Mouse (Mus musculus) megakaryocyte-erythroid progenitor cell, adult 5-6 weeks (primary cell): Measurements from ENCODE around the gene Eif4a3. TPM values are rescaled to one million over a fixed set of nuclear protein-coding genes. Genes with fewer than 3 reads are reported as not detected.
"Not testable (repeated sequence)": the region's sequence is repeated elsewhere in the genome, so short reads cannot be mapped to it uniquely, and the experiment has no call there.

Experiments
- ATAC-seq: replicated peaks from 2 replicates; pipeline ENCODE4 v1.8.0; 2016; ENCODE audit warnings: mild to moderate bottlenecking, inconsistent platforms; ENCODE audit not compliant: severe bottlenecking, poor library complexity, low FRiP score, low TSS enrichment
- total RNA-seq, 2 experiments: library from RNA; stranded (forward) in 1 of 2; stranded (reverse) in 1 of 2; fragments of 200-1000, 215-1000 nt in 1 of 2; fragments of >200 nt in 1 of 2; fragmentation: Nextera tagmentation in 1 of 2; gene quantifications; 2 replicates each; pipeline ENCODE4 v1.2.3; 2014 to 2017

Gene Eif4a3
- total RNA-seq, 2 experiments from 2014 or later, result 229 to 360 TPM

GRCm38 (mm10) chr11:119300986-119301385 lies 1.1 kb upstream of the Eif4a3 start:
- no peak for ATAC-seq

GRCm38 (mm10) chr11:119300246-119300935 lies 502 bp upstream of the Eif4a3 start:
- ATAC-seq, result peak; percentile 56

- no peak for ATAC-seq
Observed at GRCm38 (mm10) chr11:119298917-119299316, 972 bp downstream of the Eif4a3 start.

GRCm38 (mm10) chr11:119297996-119298395 lies 1.9 kb downstream of the Eif4a3 start:
- ATAC-seq, result no peak

- ATAC-seq, result not testable (repeated sequence)
Observed at GRCm38 (mm10) chr11:119292861-119293260, 7.0 kb downstream of the Eif4a3 start.

- no peak for ATAC-seq
Observed at GRCm38 (mm10) chr11:119287207-119287992, 12.5 kb downstream of the Eif4a3 start.

- no peak; the same call in 1 of the 2 replicates for ATAC-seq
Observed at GRCm38 (mm10) chr11:119285791-119286527, 13.9 kb downstream of the Eif4a3 start.

GRCm38 (mm10) chr11:119281030-119281429 lies 18.9 kb downstream of the Eif4a3 start:
- no peak for ATAC-seq

- peak; percentile 38 for ATAC-seq
Observed at GRCm38 (mm10) chr11:119273186-119273930, 26.5 kb downstream of the Eif4a3 start.

GRCm38 (mm10) chr11:119272492-119272891 lies 27.4 kb downstream of the Eif4a3 start:
- ATAC-seq, result not testable (repeated sequence)

GRCm38 (mm10) chr11:119268557-119269195 lies 31.2 kb downstream of the Eif4a3 start:
- ATAC-seq, result no peak

GRCm38 (mm10) chr11:119267768-119268556 lies 31.9 kb downstream of the Eif4a3 start, which contains the start of gene Gaa:
TSS of gene Gaa (plus strand) at chr11:119267887.
- ATAC-seq, result peak; percentile 92

GRCm38 (mm10) chr11:119267241-119267674 lies 32.6 kb downstream of the Eif4a3 start:
- ATAC-seq, result peak; percentile 6; the same call in 1 of the 2 replicates

GRCm38 (mm10) chr11:119265811-119266210 lies 34.1 kb downstream of the Eif4a3 start:
- no peak for ATAC-seq

GRCm38 (mm10) chr11:119264413-119264812 lies 35.5 kb downstream of the Eif4a3 start:
- no peak for ATAC-seq

GRCm38 (mm10) chr11:119259977-119260376 lies 39.9 kb downstream of the Eif4a3 start:
- no peak for ATAC-seq

GRCm38 (mm10) chr11:119258572-119259322 lies 41.1 kb downstream of the Eif4a3 start:
- ATAC-seq, result peak; percentile 74
